Mouse (Mus musculus) CH12.LX (cell line): ENCODE data around the gene Gemin8. TPM values are rescaled to one million over a fixed set of nuclear protein-coding genes. Genes with fewer than 3 reads are reported as not detected.

ENCODE experiments used
- DNase-seq: peaks from one replicate; pipeline ENCODE4 v3.0.0-alpha.2; 2013; ENCODE audit errors: extremely low read depth
- H3K27ac ChIP-seq: 2 replicates; pipeline ENCODE4 v1.5.1; 2012; ENCODE audit warnings: low read depth, mild to moderate bottlenecking, control low read depth, moderate library complexity; ENCODE audit not compliant: insufficient read depth
- H3K27me3 ChIP-seq: replicated peaks from 2 replicates; pipeline ENCODE3; 2012; ENCODE audit warnings: inconsistent platforms
- H3K36me3 ChIP-seq, 2 experiments: replicated peaks in 1 of 2; 2 replicates each; pipeline versions ENCODE3 to v1.6.1; 2012; ENCODE audit warnings: inconsistent platforms in 1 of 2, low read length in 1 of 2, mild to moderate bottlenecking in 1 of 2, mixed read lengths in 1 of 2, moderate library complexity in 1 of 2; ENCODE audit not compliant: control insufficient read depth in 1 of 2, insufficient read depth in 1 of 2
- H3K4me1 ChIP-seq, 2 experiments: 2 replicates each; pipeline ENCODE4 v1.6.1; 2012; ENCODE audit warnings: inconsistent platforms in 1 of 2, moderate library complexity in 1 of 2; ENCODE audit not compliant: insufficient read depth in 2 of 2, control insufficient read depth in 1 of 2
- H3K4me2 ChIP-seq: 2 replicates; pipeline ENCODE4 v1.6.1; 2012; ENCODE audit warnings: low read depth, mild to moderate bottlenecking, control low read depth; ENCODE audit not compliant: poor library complexity, insufficient read depth, severe bottlenecking
- H3K4me3 ChIP-seq, 3 experiments: fragments of 150-350 bp in 1 of 3; sonication (generic) in 1 of 3; replicated peaks in 1 of 3; 2 replicates each; pipeline versions ENCODE3 to v1.5.1; 2011 to 2012; ENCODE audit warnings: low read depth in 2 of 3, low read length in 2 of 3, mild to moderate bottlenecking in 2 of 3, moderate library complexity in 2 of 3, control low read depth in 1 of 3, improper control_type of control experiment in 1 of 3, inconsistent platforms in 1 of 3, mixed read lengths in 1 of 3; ENCODE audit not compliant: poor library complexity in 1 of 3
- H3K79me2 ChIP-seq: replicated peaks from 2 replicates; pipeline ENCODE4 v1.6.1; 2012; ENCODE audit warnings: mild to moderate bottlenecking, moderate library complexity; ENCODE audit not compliant: control insufficient read depth, poor library complexity, insufficient read depth, severe bottlenecking; ENCODE audit errors: extremely low read depth
- H3K9ac ChIP-seq: 2 replicates; pipeline ENCODE4 v1.6.1; 2012; ENCODE audit warnings: low read depth, mild to moderate bottlenecking, control low read depth, moderate library complexity; ENCODE audit not compliant: insufficient read depth
- H3K9me3 ChIP-seq: replicated peaks from 2 replicates; pipeline ENCODE3; 2012; ENCODE audit warnings: low read length, inconsistent platforms, mixed read lengths
- BHLHE40 ChIP-seq: IDR thresholded peaks from 2 replicates; pipeline ENCODE4 v1.6.1; 2011; ENCODE audit warnings: mild to moderate bottlenecking, low read depth, low read length, improper control_type of control experiment
- CHD1 ChIP-seq: IDR thresholded peaks from 2 replicates; pipeline ENCODE4 v1.6.1; 2012; ENCODE audit warnings: low read depth, low read length, improper control_type of control experiment, inconsistent platforms
- CHD2 ChIP-seq: IDR thresholded peaks from 2 replicates; pipeline ENCODE4 v1.6.1; 2011; ENCODE audit warnings: low read length, improper control_type of control experiment
- CTCF ChIP-seq, 2 experiments: IDR thresholded peaks in 1 of 2; conservative IDR thresholded peaks in 1 of 2; 2 replicates each; pipeline ENCODE4 v1.5.1; 2011 to 2012; ENCODE audit warnings: low read depth in 2 of 2, low read length in 2 of 2, improper control_type of control experiment in 1 of 2, inconsistent platforms in 1 of 2, mild to moderate bottlenecking in 1 of 2, moderate library complexity in 1 of 2
- MAFK ChIP-seq: IDR thresholded peaks from 2 replicates; pipeline ENCODE4 v1.6.1; 2011; ENCODE audit warnings: low read length, improper control_type of control experiment; ENCODE audit not compliant: insufficient replicate concordance
- MEF2A ChIP-seq: IDR thresholded peaks from 2 replicates; pipeline ENCODE4 v1.6.1; 2014; ENCODE audit warnings: low read depth, mild to moderate bottlenecking, inconsistent platforms, low read length, improper control_type of control experiment, borderline replicate concordance
- MXI1 ChIP-seq: IDR thresholded peaks from 2 replicates; pipeline ENCODE4 v1.6.1; 2011; ENCODE audit warnings: mild to moderate bottlenecking, low read depth, low read length, improper control_type of control experiment
- MYC ChIP-seq: IDR thresholded peaks from 2 replicates; pipeline ENCODE4 v1.6.1; 2011; ENCODE audit warnings: low read depth, mild to moderate bottlenecking, improper control_type of control experiment, low read length
- POLR2A ChIP-seq: IDR thresholded peaks from 2 replicates; pipeline ENCODE4 v1.6.1; 2011; ENCODE audit warnings: low read depth, mild to moderate bottlenecking, improper control_type of control experiment, low read length
- RCOR1 ChIP-seq: conservative IDR thresholded peaks from 2 replicates; pipeline ENCODE4 v1.6.1; 2012; ENCODE audit warnings: low read depth, mild to moderate bottlenecking, inconsistent platforms, low read length, improper control_type of control experiment
- SIN3A ChIP-seq: IDR thresholded peaks from 2 replicates; pipeline ENCODE4 v1.6.1; 2012; ENCODE audit warnings: low read length, improper control_type of control experiment, inconsistent platforms
- TCF12 ChIP-seq: IDR thresholded peaks from 2 replicates; pipeline ENCODE4 v1.6.1; 2014; ENCODE audit warnings: low read depth, mild to moderate bottlenecking, inconsistent platforms, low read length, improper control_type of control experiment
- USF2 ChIP-seq: conservative IDR thresholded peaks from 2 replicates; pipeline ENCODE4 v1.6.1; 2011; ENCODE audit warnings: low read depth, low read length, improper control_type of control experiment
- ZC3H11A ChIP-seq: IDR thresholded peaks from 2 replicates; pipeline ENCODE4 v1.6.1; 2012; ENCODE audit warnings: low read depth, mild to moderate bottlenecking, inconsistent platforms, low read length, improper control_type of control experiment
- dilution Hi-C: fragments of 300-500 bp; cut with MboI; formaldehyde crosslinking; loops from 2 replicates; pipeline ENCODE4 v1.14.3; 2020; ENCODE audit warnings: low sequenced_read_pairs; ENCODE audit not compliant: extremely low pct_unique_long_range_greater_than_20kb, extremely low pct_ligation_motif_present
- in situ Hi-C: fragments of 300-500 bp; cut with MboI; formaldehyde crosslinking; loops from 3 replicates; pipeline ENCODE4 v1.14.3; 2019; ENCODE audit warnings: low sequenced_read_pairs, low pct_ligation_motif_present, low pct_unique_long_range_greater_than_20kb, mixed read lengths
- polyA plus RNA-seq: library from polyadenylated mRNA; unstranded; fragments of >175 nt; gene quantifications from 2 replicates; pipeline ENCODE4 v1.2.1, GENCODE M21; 2012; ENCODE audit warnings: low read depth; ENCODE audit not compliant: insufficient read length
- total RNA-seq, 2 experiments: library from RNA; depleted of rRNA; stranded (reverse); fragments of 300-350 nt in 1 of 2; fragments of >200 nt in 1 of 2; gene quantifications; 2 replicates each; pipeline ENCODE4 v1.2.3; 2012 to 2014

Gemin8 gene
- total and polyA plus RNA-seq, 3 experiments = 10.7 to 20.1 (median 13.0) TPM

DNA sequence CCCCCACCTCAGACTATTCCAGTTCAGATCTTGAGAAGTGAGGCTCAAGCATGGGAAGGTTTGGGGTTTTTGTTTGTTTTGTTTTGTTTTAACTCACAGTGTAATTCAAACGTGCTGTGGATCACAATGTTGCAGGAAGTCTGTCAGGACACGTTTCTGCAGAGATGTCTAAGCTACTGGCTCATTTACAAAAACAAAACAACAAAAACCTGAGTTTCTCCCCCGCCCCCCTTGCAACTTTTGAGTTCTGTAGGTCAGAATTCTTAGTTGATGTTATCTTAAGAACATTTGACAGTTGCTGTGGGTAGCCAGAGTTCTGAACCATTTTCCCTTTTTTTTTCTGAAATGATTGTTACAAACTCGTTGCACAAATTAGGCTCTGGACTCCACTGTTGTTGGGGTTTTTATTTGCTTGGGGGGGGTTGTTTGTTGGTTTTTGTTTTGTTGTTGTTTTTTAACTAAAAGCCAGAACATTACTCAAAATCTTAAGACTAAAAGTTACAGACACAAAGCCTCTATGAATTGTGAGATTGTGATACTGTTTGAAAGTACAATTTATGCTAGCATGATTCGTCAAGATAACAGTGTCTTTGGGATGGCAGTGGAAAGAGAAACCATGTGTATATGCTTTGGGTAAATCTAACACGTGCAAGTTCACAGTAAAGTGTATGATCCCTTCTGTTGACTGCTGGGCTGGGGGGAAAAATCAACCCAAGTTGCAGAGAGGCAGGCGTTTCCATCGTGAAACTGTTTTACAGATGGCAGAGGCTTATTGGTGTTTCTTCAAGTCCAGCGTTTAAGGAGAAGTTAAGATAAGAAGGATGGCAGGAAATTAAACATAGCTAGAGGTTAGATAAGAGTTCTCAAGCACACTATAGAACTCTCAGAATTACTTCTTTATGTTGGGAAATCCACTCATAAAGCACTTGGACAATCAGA is 815 bp downstream of the Gemin8 start:
- Histone ChIP-seq H3K4me1 (peaks cover 0 to 16% of the 10 kb centered on the region in 2 experiments; a peak in 2 of 4 replicates), H3K9me3 (no peaks in the 10 kb centered on the region), H3K4me2 (peak overlapping the region; percentile 67), H3K4me3 (peak overlapping the region; percentile 54 to 75 (median 64))
- TF ChIP-seq ZC3H11A = no peak
- 0 out of 2 replicates have a peak, but pooled peaks have one; percentile 5 for TF ChIP-seq BHLHE40
- TF ChIP-seq CHD2 = no peak
- no peak for TF ChIP-seq USF2
- TF ChIP-seq MYC = 0 out of 2 replicates have a peak, but pooled peaks have one; percentile 29
- TF ChIP-seq MXI1 = peak; percentile 47; the same call in 1 of the 2 replicates
- TF ChIP-seq, all 38 proteins: peak for 3
- DNase-seq = no peak
- H3K36me3 ChIP-seq = no peaks in the 10 kb centered on the region
- dilution Hi-C loops (no loop called here), in situ Hi-C loops (loop anchor here (10.0 kb wide), 1 partner anchor 184 kb away; no protein-coding TSS in a partner anchor)
- H3K27ac ChIP-seq = no peak overlapping the region
- H3K27me3 ChIP-seq = no peaks in the 10 kb centered on the region
- H3K9ac ChIP-seq = peak overlapping the region; percentile 67
- peaks cover 9% of the 10 kb centered on the region; the same call in 1 of the 2 replicates for H3K79me2 ChIP-seq

- peaks cover 11% of the 10 kb centered on the region; the same call in 1 of the 2 replicates for H3K79me2 ChIP-seq
- H3K27me3 ChIP-seq = no peaks in the 10 kb centered on the region
- in situ Hi-C loops (loop anchor here (10.0 kb wide), 1 partner anchor 183 kb away; no protein-coding TSS in a partner anchor), dilution Hi-C loops (no loop called here)
- peaks cover 0 to 16% of the 10 kb centered on the region in 2 experiments; a peak in 2 of 4 replicates for H3K4me1 ChIP-seq
- DNase-seq = no peak
- TF ChIP-seq POLR2A (no peak), RCOR1 (no peak), USF2 (no peak)
- H3K9ac ChIP-seq = no peak overlapping the region; the same call in 1 of the 2 replicates
- H3K9me3 ChIP-seq = no peaks in the 10 kb centered on the region
- no peak overlapping the region for H3K27ac ChIP-seq
- H3K4me3 ChIP-seq = no peak overlapping the region
- no peaks in the 10 kb centered on the region for H3K36me3 ChIP-seq
- H3K4me2 ChIP-seq = no peak overlapping the region; the same call in 1 of the 2 replicates
Measured at GRCm38 (mm10) chrX:166172041-166172440, 1.8 kb downstream of the Gemin8 start.

DNA sequence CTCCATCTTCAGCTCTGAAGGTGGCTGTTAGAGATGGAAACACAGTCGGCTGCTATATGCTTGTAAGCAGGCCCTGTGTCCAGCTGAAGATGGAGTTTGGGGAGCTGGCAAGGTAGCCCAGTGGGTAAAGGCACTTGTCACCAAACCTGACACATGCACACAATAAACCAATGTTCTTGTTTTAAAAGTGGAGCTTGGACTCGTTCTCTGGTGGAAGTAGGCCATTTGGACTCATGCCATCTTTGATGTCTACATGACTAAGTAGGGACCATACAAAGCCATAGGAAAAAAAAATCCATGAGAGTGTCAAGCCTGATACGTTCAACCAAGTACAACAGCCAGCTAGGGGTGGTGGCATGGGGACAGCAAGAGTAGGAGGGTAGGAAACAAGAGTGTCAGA is 2.4 kb downstream of the Gemin8 start:
- no peaks in the 10 kb centered on the region for H3K27me3 ChIP-seq
- TF ChIP-seq MEF2A (no peak), CTCF (conservative IDR thresholded peaks at IDR 0.05 in 1 of 2, IDR thresholded peaks at IDR 0.05 in 1 of 2; ENCODE audit: low read depth in 2 of 2, low read length in 2 of 2) (no peak), MAFK (no peak), TCF12 (no peak), MXI1 (no peak), SIN3A (no peak), CHD2 (no peak), CHD1 (no peak)
- TF ChIP-seq, all 38 proteins: peak for 0
- Histone ChIP-seq H3K4me2 (no peak overlapping the region), H3K27ac (no peak overlapping the region), H3K9ac (no peak overlapping the region), H3K4me1 (peaks cover 0 to 16% of the 10 kb centered on the region in 2 experiments; a peak in 2 of 4 replicates), H3K79me2 (peaks cover 11% of the 10 kb centered on the region; the same call in 1 of the 2 replicates), H3K4me3 (no peak overlapping the region), H3K9me3 (no peaks in the 10 kb centered on the region), H3K36me3 (peaks cover 0 to 2% of the 10 kb centered on the region in 2 experiments)
- in situ Hi-C loops (loop anchor here (10.0 kb wide), 1 partner anchor 182 kb away; no protein-coding TSS in a partner anchor), dilution Hi-C loops (no loop called here)
- DNase-seq = no peak
